Mouse (Mus musculus) granulocyte monocyte progenitor cell, adult 5-6 weeks (primary cell): ENCODE measurements around the gene Ttll8. TPM values are rescaled to one million over a fixed set of nuclear protein-coding genes. Genes with fewer than 3 reads are reported as not detected.

Source experiments
- ATAC-seq: replicated peaks from 2 replicates; pipeline ENCODE4 v1.8.0; 2016; ENCODE audit warnings: mild to moderate bottlenecking, moderate TSS enrichment, inconsistent platforms; ENCODE audit not compliant: poor library complexity, severe bottlenecking
- total RNA-seq, 2 experiments: library from RNA; stranded (forward) in 1 of 2; stranded (reverse) in 1 of 2; fragments of 200-712, 200-1000 nt in 1 of 2; fragments of >200 nt in 1 of 2; fragmentation: Nextera tagmentation in 1 of 2; gene quantifications; 2 replicates each; pipeline ENCODE4 v1.2.3; 2014 to 2017

Gene Ttll8
- total RNA-seq, 2 experiments from 2014 or later = not detected

DNA sequence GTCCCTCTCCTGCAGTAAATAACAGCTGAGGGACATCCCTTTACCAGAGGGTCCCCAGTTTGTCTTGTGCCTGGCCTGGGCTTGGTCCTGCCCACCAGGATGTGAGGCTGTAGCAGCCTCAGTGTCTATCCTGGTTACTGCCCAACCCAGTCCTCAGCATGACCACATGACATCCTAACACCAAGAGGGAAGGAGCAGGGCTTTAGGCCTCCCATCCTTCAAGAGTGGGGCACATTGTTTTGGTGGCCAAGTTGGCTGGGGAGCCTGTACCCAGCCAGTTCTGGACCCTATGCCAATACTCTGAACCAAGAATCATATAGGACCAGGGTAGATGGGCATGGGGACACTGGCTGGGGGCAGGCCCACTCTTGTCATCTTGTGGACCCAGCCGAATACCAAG is 105.6 kb downstream of the Ttll8 start:
- ATAC-seq = no peak

- no peak for ATAC-seq
Measured at GRCm38 (mm10) chr15:88844966-88845365, 109.3 kb downstream of the Ttll8 start.

- ATAC-seq = no peak; the same call in 1 of the 2 replicates
Measured at GRCm38 (mm10) chr15:88843486-88844097, 110.6 kb downstream of the Ttll8 start.

DNA sequence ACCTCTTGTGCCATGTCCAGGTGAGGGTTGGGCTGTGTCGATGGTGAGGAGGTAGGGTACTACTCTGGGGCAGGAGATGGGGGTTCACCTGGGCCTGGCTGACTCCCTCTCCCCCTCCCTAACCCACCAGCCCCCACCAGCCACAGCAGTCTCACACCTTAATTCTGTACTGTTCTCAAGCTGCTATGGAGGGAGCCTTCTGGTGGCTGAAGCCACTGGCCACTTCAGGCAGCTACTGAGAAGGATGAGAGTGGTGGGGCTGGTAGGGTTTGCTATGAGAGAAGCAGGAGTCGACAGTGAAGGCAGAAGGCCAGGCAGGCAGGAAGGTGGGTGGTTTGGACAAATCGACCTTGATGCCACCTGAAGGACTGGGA is 111.9 kb downstream of the Ttll8 start:
- ATAC-seq = no peak

GRCm38 (mm10) chr15:88841580-88842299 is 112.5 kb downstream of the Ttll8 start:
- ATAC-seq = no peak

GRCm38 (mm10) chr15:88841160-88841559 is 113.1 kb downstream of the Ttll8 start:
- no peak for ATAC-seq

Other genes starting within 250 kb of the Ttll8 start
- 40.9 and 53.1 TPM in 2 replicates for gene Brd1, start 220.2 kb downstream of the Ttll8 start, total RNA-seq (2014; fragmentation: Nextera tagmentation)
- gene Brd1, start 220.2 kb downstream of the Ttll8 start, total RNA-seq (2017) = 51.7 and 52.5 TPM in 2 replicates
- gene Zbed4, start 202.8 kb downstream of the Ttll8 start, total RNA-seq (2014; fragmentation: Nextera tagmentation) = 62.1 and 73.2 TPM in 2 replicates
- 55.0 and 61.0 TPM in 2 replicates for gene Zbed4, start 202.8 kb downstream of the Ttll8 start, total RNA-seq (2017)
- 12.9 and 14.2 TPM in 2 replicates for gene Alg12, start 135.1 kb downstream of the Ttll8 start, total RNA-seq (2014; fragmentation: Nextera tagmentation)
- 3.5 and 11.6 TPM in 2 replicates for gene Alg12, start 135.1 kb downstream of the Ttll8 start, total RNA-seq (2017)
- 72.9 and 76.0 TPM in 2 replicates for gene Creld2, start 134.8 kb downstream of the Ttll8 start, total RNA-seq (2014; fragmentation: Nextera tagmentation)
- gene Creld2, start 134.8 kb downstream of the Ttll8 start, total RNA-seq (2017) = 138 and 139 TPM in 2 replicates
- 13.8 and 14.6 TPM in 2 replicates for gene Pim3, start 92.2 kb downstream of the Ttll8 start, total RNA-seq (2014; fragmentation: Nextera tagmentation)
- gene Pim3, start 92.2 kb downstream of the Ttll8 start, total RNA-seq (2017) = 13.0 and 21.3 TPM in 2 replicates
- not detected in 2 replicates for gene Mlc1, start 24.6 kb upstream of the Ttll8 start, total RNA-seq (2014; fragmentation: Nextera tagmentation)
- gene Mlc1, start 24.6 kb upstream of the Ttll8 start, total RNA-seq (2017) = not detected in 2 replicates
- not detected in 2 replicates for gene Mov10l1, start 28.5 kb upstream of the Ttll8 start, total RNA-seq (2014; fragmentation: Nextera tagmentation)
- gene Mov10l1, start 28.5 kb upstream of the Ttll8 start, total RNA-seq (2017) = not detected in 2 replicates
- gene Panx2, start 105.3 kb upstream of the Ttll8 start, total RNA-seq (2014; fragmentation: Nextera tagmentation) = not detected in 2 replicates
- not detected in 2 replicates for gene Panx2, start 105.3 kb upstream of the Ttll8 start, total RNA-seq (2017)
- 38.0 and 44.2 TPM in 2 replicates for gene Trabd, start 120.7 kb upstream of the Ttll8 start, total RNA-seq (2014; fragmentation: Nextera tagmentation)
- gene Trabd, start 120.7 kb upstream of the Ttll8 start, total RNA-seq (2017) = 36.9 and 39.8 TPM in 2 replicates
- 11.6 and 21.8 TPM in 2 replicates for gene Selenoo, start 134.7 kb upstream of the Ttll8 start, total RNA-seq (2014; fragmentation: Nextera tagmentation)
- 13.6 and 16.2 TPM in 2 replicates for gene Selenoo, start 134.7 kb upstream of the Ttll8 start, total RNA-seq (2017)
- 23.4 and 29.2 TPM in 2 replicates for gene Tubgcp6, start 168.7 kb upstream of the Ttll8 start, total RNA-seq (2014; fragmentation: Nextera tagmentation)
- gene Tubgcp6, start 168.7 kb upstream of the Ttll8 start, total RNA-seq (2017) = 12.6 and 20.2 TPM in 2 replicates
- gene Hdac10, start 174.3 kb upstream of the Ttll8 start, total RNA-seq (2014; fragmentation: Nextera tagmentation) = 11.3 and 14.7 TPM in 2 replicates
- 11.2 and 13.9 TPM in 2 replicates for gene Hdac10, start 174.3 kb upstream of the Ttll8 start, total RNA-seq (2017)
- gene Mapk12, start 186.3 kb upstream of the Ttll8 start, total RNA-seq (2014; fragmentation: Nextera tagmentation) = not detected in 2 replicates
- 0.93 TPM in 1 of 2 replicates, not detected in the other for gene Mapk12, start 186.3 kb upstream of the Ttll8 start, total RNA-seq (2017)
- gene Mapk11, start 195.2 kb upstream of the Ttll8 start, total RNA-seq (2014; fragmentation: Nextera tagmentation) = not detected in 2 replicates
- gene Mapk11, start 195.2 kb upstream of the Ttll8 start, total RNA-seq (2017) = not detected in 2 replicates
- gene Plxnb2, start 226.4 kb upstream of the Ttll8 start, total RNA-seq (2014; fragmentation: Nextera tagmentation) = 19.1 and 23.4 TPM in 2 replicates
- gene Plxnb2, start 226.4 kb upstream of the Ttll8 start, total RNA-seq (2017) = 11.0 and 14.7 TPM in 2 replicates
- 4.3 and 6.1 TPM in 2 replicates for gene Dennd6b, start 242.1 kb upstream of the Ttll8 start, total RNA-seq (2014; fragmentation: Nextera tagmentation)
- 2.5 and 4.7 TPM in 2 replicates for gene Dennd6b, start 242.1 kb upstream of the Ttll8 start, total RNA-seq (2017)